Mouse (Mus musculus) neural tube, embryonic 13.5 days (tissue): Measurements from ENCODE around the gene Lect2. TPM values are rescaled to one million over a fixed set of nuclear protein-coding genes. Genes with fewer than 3 reads are reported as not detected.

Source experiments
- ATAC-seq: fragments of 200-750 bp; cut with Nextera tagmentation; 2 replicates; pipeline ENCODE4 v1.8.0; 2017; ENCODE audit warnings: low read depth, mild to moderate bottlenecking, moderate TSS enrichment, moderate library complexity
- H3K27ac ChIP-seq: fragments of 300-500 bp; sonication (generic); replicated peaks from 2 replicates; pipeline ENCODE4 v1.5.1; 2015; ENCODE audit warnings: moderate library complexity, mild to moderate bottlenecking, inconsistent platforms
- H3K27me3 ChIP-seq: fragments of 300-500 bp; sonication (generic); 2 replicates; pipeline ENCODE4 v1.6.1; 2015; ENCODE audit warnings: mild to moderate bottlenecking, inconsistent platforms
- H3K36me3 ChIP-seq: fragments of 300-500 bp; sonication (generic); 2 replicates; pipeline ENCODE4 v1.6.1; 2015; ENCODE audit warnings: mild to moderate bottlenecking, inconsistent platforms
- H3K4me1 ChIP-seq: fragments of 300-500 bp; sonication (generic); replicated peaks from 2 replicates; pipeline ENCODE4 v1.6.1; 2015; ENCODE audit warnings: inconsistent platforms
- H3K4me2 ChIP-seq: fragments of 300-500 bp; sonication (generic); 2 replicates; pipeline ENCODE4 v1.6.1; 2015; ENCODE audit warnings: inconsistent platforms, mild to moderate bottlenecking, moderate library complexity
- H3K4me3 ChIP-seq: fragments of 300-500 bp; sonication (generic); 2 replicates; pipeline ENCODE4 v1.5.1; 2015; ENCODE audit warnings: mild to moderate bottlenecking, inconsistent platforms
- H3K9ac ChIP-seq: fragments of 300-500 bp; sonication (generic); 2 replicates; pipeline ENCODE4 v1.6.1; 2015; ENCODE audit warnings: moderate library complexity, mild to moderate bottlenecking, inconsistent platforms
- H3K9me3 ChIP-seq: fragments of 300-500 bp; sonication (generic); 2 replicates; pipeline ENCODE4 v1.6.1; 2016; ENCODE audit warnings: inconsistent platforms
- WGBS: fragments of 180-500 bp; shearing (Covaris S2); methylation state at CpG from one replicate; pipeline ENCODE4 v1.1.7; 2015; 5-methylcytosine and 5-hydroxymethylcytosine counted together
- polyA plus RNA-seq: library from polyadenylated mRNA; unstranded; fragments of >200 nt; fragmentation: Nextera tagmentation; extraction: Ambion mirVana; gene quantifications from 2 replicates; pipeline ENCODE4 v1.2.1, GENCODE M21; 2015

Gene Lect2
- polyA plus RNA-seq, result not detected in 2 replicates

DNA sequence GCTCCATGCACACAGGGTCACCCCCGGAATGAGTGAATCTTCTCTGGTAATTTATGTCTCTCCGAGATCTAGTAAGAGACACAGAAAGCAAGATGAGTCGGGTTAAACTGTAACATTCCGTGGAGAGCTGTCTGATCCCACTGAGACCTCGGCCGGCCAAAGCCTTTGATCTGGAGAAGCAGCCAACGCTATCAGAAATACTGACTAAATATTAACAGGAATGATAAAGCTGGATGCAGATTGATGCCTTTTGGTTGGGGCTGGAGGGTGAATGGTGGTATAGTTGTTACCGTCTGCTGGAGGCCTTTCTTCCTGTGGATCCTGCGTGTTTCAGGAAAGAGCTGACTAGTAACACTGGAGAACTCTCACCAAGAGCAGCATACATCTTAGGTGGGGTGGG, at the start of gene Lect2:
Gene Lect2 (minus strand): TSS at position 102 of the 400 bp plus-strand sequence.
- no peaks in the 10 kb centered on the region; the same call in 1 of the 2 replicates for H3K4me1 ChIP-seq
- no peaks in the 10 kb centered on the region for H3K36me3 ChIP-seq
- H3K9ac ChIP-seq, result no peak within 1 kb of the TSS
- no peak within 1 kb of the TSS for H3K4me2 ChIP-seq
- no peaks in the 10 kb centered on the region for H3K9me3 ChIP-seq
- no peak within 1 kb of the TSS for H3K27ac ChIP-seq
- H3K4me3 ChIP-seq, result no peak within 1 kb of the TSS
- ATAC-seq, result no peak
- 57% methylated on average over 9 of the region's 9 CpGs for WGBS
- no peaks in the 10 kb centered on the region for H3K27me3 ChIP-seq

GRCm38 (mm10) chr13:56597296-56597695, 49.0 kb upstream of the Lect2 start:
- H3K9ac ChIP-seq, result no peak overlapping the region
- no peaks in the 10 kb centered on the region for H3K36me3 ChIP-seq
- peaks cover 41% of the 10 kb centered on the region for H3K4me1 ChIP-seq
- H3K27me3 ChIP-seq, result no peaks in the 10 kb centered on the region
- 65% methylated on average over 4 of the region's 4 CpGs for WGBS
- no peak for ATAC-seq
- H3K9me3 ChIP-seq, result no peaks in the 10 kb centered on the region
- no peak overlapping the region for H3K4me2 ChIP-seq
- H3K27ac ChIP-seq, result no peak overlapping the region; the same call in 1 of the 2 replicates
- no peak overlapping the region for H3K4me3 ChIP-seq

- Histone ChIP-seq H3K9ac (no peak overlapping the region), H3K27ac (no peak overlapping the region), H3K4me1 (peaks cover 24% of the 10 kb centered on the region), H3K4me3 (no peak overlapping the region), H3K36me3 (no peaks in the 10 kb centered on the region), H3K9me3 (no peaks in the 10 kb centered on the region), H3K27me3 (no peaks in the 10 kb centered on the region), H3K4me2 (no peak overlapping the region)
- WGBS, result 80% methylated on average over 8 of the region's 8 CpGs
- no peak for ATAC-seq
Measured at GRCm38 (mm10) chr13:56595246-56595645, 46.9 kb upstream of the Lect2 start.

- no peak for ATAC-seq
- WGBS, result 73% methylated on average over 7 of the region's 7 CpGs
- Histone ChIP-seq H3K4me2 (no peak overlapping the region), H3K9me3 (no peaks in the 10 kb centered on the region), H3K4me3 (no peak overlapping the region), H3K36me3 (no peaks in the 10 kb centered on the region), H3K27ac (no peak overlapping the region), H3K4me1 (peaks cover 17% of the 10 kb centered on the region), H3K27me3 (no peaks in the 10 kb centered on the region), H3K9ac (no peak overlapping the region)
Measured at GRCm38 (mm10) chr13:56593961-56594391, 45.7 kb upstream of the Lect2 start.

GRCm38 (mm10) chr13:56593196-56593595, 44.9 kb upstream of the Lect2 start:
- no peak overlapping the region for H3K27ac ChIP-seq
- no peaks in the 10 kb centered on the region for H3K27me3 ChIP-seq
- H3K36me3 ChIP-seq, result no peaks in the 10 kb centered on the region
- no peaks in the 10 kb centered on the region for H3K9me3 ChIP-seq
- no peak for ATAC-seq
- WGBS, result 90% methylated on average over 5 of the region's 5 CpGs
- peaks cover 14% of the 10 kb centered on the region for H3K4me1 ChIP-seq
- no peak overlapping the region for H3K9ac ChIP-seq
- H3K4me2 ChIP-seq, result no peak overlapping the region
- H3K4me3 ChIP-seq, result no peak overlapping the region

- Histone ChIP-seq H3K27me3 (no peaks in the 10 kb centered on the region), H3K4me2 (no peak overlapping the region), H3K9ac (no peak overlapping the region), H3K27ac (no peak overlapping the region), H3K36me3 (no peaks in the 10 kb centered on the region), H3K9me3 (no peaks in the 10 kb centered on the region), H3K4me3 (no peak overlapping the region), H3K4me1 (peaks cover 8% of the 10 kb centered on the region)
- WGBS, result 71% methylated on average over 2 of the region's 2 CpGs
- ATAC-seq, result no peak
Measured at GRCm38 (mm10) chr13:56591939-56592338, 43.6 kb upstream of the Lect2 start.

GRCm38 (mm10) chr13:56591191-56591590, 42.9 kb upstream of the Lect2 start:
- no peak overlapping the region for H3K27ac ChIP-seq
- no peak for ATAC-seq
- peaks cover 8% of the 10 kb centered on the region for H3K4me1 ChIP-seq
- no peaks in the 10 kb centered on the region for H3K27me3 ChIP-seq
- WGBS, result 89% methylated on average over 8 of the region's 8 CpGs
- no peak overlapping the region for H3K4me2 ChIP-seq
- no peaks in the 10 kb centered on the region for H3K36me3 ChIP-seq
- H3K9ac ChIP-seq, result no peak overlapping the region
- no peak overlapping the region for H3K4me3 ChIP-seq
- no peaks in the 10 kb centered on the region for H3K9me3 ChIP-seq

DNA sequence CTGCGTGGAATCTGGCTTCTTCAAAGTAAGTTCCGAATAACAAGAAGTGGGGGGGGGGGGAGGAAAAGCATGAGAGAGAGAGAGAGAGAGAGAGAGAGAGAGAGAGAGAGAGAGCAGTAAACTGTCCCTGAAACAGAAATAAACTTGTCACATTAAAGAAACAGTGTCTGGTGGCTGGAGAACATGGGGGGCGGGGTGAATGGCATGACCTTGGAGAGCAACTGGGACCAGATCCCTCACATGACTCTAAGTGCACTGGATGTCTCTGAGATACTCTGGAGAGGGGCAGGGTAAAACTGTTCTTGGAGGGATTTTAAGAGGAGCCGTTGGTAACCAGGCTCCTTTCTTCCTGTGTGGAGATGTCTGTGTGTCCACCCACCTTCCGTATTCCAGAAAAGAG, 41.9 kb upstream of the Lect2 start:
- Histone ChIP-seq H3K4me3 (no peak overlapping the region), H3K9ac (no peak overlapping the region), H3K4me2 (no peak overlapping the region), H3K27me3 (no peaks in the 10 kb centered on the region), H3K36me3 (no peaks in the 10 kb centered on the region), H3K27ac (no peak overlapping the region), H3K9me3 (no peaks in the 10 kb centered on the region), H3K4me1 (peaks cover 8% of the 10 kb centered on the region)
- 86% methylated on average over 5 of the region's 5 CpGs for WGBS
- no peak for ATAC-seq

DNA sequence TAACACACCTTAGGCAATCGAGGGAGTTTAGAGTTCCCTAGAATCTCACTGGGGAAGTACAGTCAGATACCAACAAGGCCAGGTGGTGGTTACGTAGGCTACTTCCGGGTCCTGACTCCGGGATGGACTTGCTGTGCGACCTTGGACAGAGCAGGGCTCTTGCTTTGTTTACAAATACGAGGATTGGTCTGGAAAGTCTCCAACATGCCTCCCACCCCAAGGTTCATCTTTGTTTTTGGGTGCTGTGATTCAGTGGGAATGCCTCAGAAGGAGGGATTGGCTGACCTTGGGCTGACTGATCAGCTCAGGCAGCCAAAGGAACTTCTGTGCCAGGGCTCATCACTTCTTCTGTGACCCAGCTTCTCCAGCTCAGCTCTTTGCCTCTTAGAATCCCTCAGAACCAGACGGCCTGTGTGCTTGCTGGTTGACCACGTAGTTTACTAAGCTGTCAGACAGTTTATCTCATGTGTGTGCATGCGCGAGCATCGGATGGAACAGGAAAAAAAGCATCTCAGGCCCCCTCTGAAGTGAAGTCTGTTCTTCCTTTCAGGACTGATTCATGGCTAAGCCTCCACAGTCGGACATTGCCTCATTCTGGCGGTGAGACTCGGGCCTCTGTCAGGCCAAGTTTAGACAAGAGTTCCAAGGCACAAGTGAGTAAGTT, 40.3 kb upstream of the Lect2 start:
- Histone ChIP-seq H3K9ac (no peak overlapping the region), H3K27ac (no peak overlapping the region), H3K4me1 (no peaks in the 10 kb centered on the region), H3K4me3 (no peak overlapping the region), H3K4me2 (no peak overlapping the region), H3K36me3 (no peaks in the 10 kb centered on the region), H3K9me3 (no peaks in the 10 kb centered on the region), H3K27me3 (no peaks in the 10 kb centered on the region)
- no peak for ATAC-seq
- WGBS, result 79% methylated on average over 14 of the region's 14 CpGs

DNA sequence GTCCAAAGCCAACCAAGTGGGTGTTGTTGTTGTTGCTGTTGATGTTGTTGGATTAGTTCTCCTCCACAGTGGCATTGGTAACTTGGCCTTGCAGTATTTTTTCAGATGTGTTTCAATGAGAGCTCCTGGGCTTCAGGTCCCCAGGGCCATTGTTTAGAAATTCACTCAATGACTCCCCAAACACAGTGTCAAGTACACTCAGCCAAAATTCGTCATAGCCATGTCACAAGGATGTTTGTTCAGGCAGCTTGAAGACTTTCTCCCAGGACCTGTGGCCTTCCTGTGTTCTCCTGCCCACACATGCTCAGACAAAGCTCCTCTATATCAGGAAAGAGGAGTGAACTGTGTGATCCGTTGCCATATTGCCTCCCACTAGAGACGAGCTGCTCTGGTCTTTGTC, 37.7 kb upstream of the Lect2 start:
- Histone ChIP-seq H3K27me3 (no peaks in the 10 kb centered on the region), H3K9me3 (no peaks in the 10 kb centered on the region), H3K36me3 (no peaks in the 10 kb centered on the region), H3K27ac (no peak overlapping the region), H3K4me2 (no peak overlapping the region), H3K9ac (no peak overlapping the region), H3K4me3 (no peak overlapping the region), H3K4me1 (peaks cover 22% of the 10 kb centered on the region)
- WGBS, result 81% methylated on average over 3 of the region's 3 CpGs
- no peak for ATAC-seq

DNA sequence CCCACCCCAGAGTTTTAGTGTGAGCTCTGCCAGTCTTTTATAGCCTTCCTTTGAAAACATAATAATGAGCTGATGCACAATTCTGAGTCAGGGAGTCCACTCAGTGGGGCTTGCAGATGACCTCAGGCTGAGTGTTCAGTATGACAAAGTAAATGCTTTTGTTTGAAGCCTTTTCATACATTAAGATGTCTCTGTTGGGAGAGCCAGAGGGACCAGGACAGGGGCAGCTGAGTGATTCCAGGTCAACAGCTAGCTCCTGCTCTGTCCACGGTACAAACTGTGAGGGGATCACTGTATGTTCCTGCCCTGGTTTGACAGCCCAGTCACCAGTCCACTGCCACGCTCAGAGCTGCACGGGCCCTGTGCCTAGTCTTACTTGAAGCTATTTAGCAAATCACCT, 34.4 kb upstream of the Lect2 start:
- H3K27me3 ChIP-seq, result no peaks in the 10 kb centered on the region
- no peak overlapping the region for H3K9ac ChIP-seq
- peaks cover 31% of the 10 kb centered on the region for H3K4me1 ChIP-seq
- ATAC-seq, result no peak
- H3K27ac ChIP-seq, result peak overlapping the region; percentile 90
- H3K4me3 ChIP-seq, result no peak overlapping the region
- 10% methylated on average over 3 of the region's 3 CpGs for WGBS
- no peaks in the 10 kb centered on the region for H3K36me3 ChIP-seq
- H3K4me2 ChIP-seq, result no peak overlapping the region
- H3K9me3 ChIP-seq, result no peaks in the 10 kb centered on the region

GRCm38 (mm10) chr13:56581961-56582434, 33.7 kb upstream of the Lect2 start:
- peak overlapping the region; percentile 43 for H3K4me2 ChIP-seq
- peaks cover 31% of the 10 kb centered on the region for H3K4me1 ChIP-seq
- H3K9me3 ChIP-seq, result no peaks in the 10 kb centered on the region
- no peak overlapping the region for H3K4me3 ChIP-seq
- peak overlapping the region; percentile 57 for H3K9ac ChIP-seq
- H3K27me3 ChIP-seq, result no peaks in the 10 kb centered on the region
- WGBS, result 0% methylated on average over 6 of the region's 6 CpGs
- no peaks in the 10 kb centered on the region for H3K36me3 ChIP-seq
- ATAC-seq, result peak; percentile 95
- H3K27ac ChIP-seq, result peak overlapping the region; percentile 90

DNA sequence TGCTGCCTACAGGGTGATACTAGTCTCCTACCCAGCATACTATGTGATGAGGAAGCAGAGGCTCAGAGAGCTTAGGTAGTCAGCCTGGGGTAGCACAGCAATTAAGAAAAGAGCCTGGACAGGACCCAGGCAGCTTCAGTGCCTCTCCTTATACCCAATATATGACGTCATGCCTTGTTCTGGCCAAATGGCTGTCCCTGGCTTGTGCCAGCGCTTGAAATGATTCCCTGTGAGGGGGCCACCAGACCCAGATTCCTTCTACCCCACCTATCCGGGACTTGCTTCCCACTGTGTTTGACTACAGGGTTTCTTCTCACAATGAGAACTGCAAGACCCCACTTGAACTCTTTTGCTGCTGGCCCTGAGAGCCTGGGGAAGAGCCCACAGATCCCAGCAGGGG, 33.2 kb upstream of the Lect2 start:
- 0% methylated on average over 3 of the region's 3 CpGs for WGBS
- peak overlapping the region; percentile 90 for H3K27ac ChIP-seq
- ATAC-seq, result peak; percentile 73

More for the DNA sequence above, 33.2 kb upstream of the Lect2 start:
- Histone ChIP-seq H3K4me1 (peaks cover 33% of the 10 kb centered on the region), H3K9me3 (no peaks in the 10 kb centered on the region), H3K27me3 (no peaks in the 10 kb centered on the region), H3K4me3 (no peak overlapping the region), H3K4me2 (no peak overlapping the region), H3K36me3 (no peaks in the 10 kb centered on the region), H3K9ac (no peak overlapping the region)
